Mouse (Mus musculus) central nervous system, embryonic 11.5 days (tissue): Measurements from ENCODE around the gene Gm5426. TPM values are rescaled to one million over a fixed set of nuclear protein-coding genes. Genes with fewer than 3 reads are reported as not detected.

Source experiments
- polyA plus RNA-seq: library from polyadenylated mRNA; depleted of rRNA; stranded (reverse); fragments of >200 nt; gene quantifications from 2 replicates; pipeline ENCODE4 v1.2.3, GENCODE M21; 2012; rRNA removed

The Gm5426 gene
- not detected in 2 replicates for polyA plus RNA-seq

DNA sequence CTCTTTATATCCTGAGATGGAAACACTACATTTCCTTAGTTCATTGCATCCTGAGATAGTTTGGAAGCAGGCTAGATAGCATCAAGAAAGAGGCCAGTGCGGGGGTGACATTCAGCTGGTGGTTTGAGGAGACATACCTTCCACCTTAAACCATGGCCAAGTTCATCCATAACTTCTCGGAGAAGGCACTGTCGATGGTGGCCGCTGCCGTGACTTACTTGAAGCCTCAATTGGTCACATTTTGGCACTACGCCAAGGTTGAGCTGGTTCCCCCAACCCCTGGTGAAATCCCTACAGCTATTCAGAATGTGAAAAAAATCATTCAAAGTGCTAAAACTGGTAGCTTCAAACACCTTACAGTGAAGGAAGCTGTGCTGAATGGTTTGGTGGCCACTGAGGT, at the start of gene Gm5426:
TSS of gene Gm5426 (plus strand) at position 153 of the 400 bp plus-strand sequence.

Other genes with a start within 250 kb of the Gm5426 start
- 9.5 and 10.5 TPM in 2 replicates for gene Eea1, start 196.0 kb upstream of the Gm5426 start, polyA plus RNA-seq